Mouse (Mus musculus) kidney, postnatal 0 days (tissue): ENCODE data around the gene Med24. TPM values are rescaled to one million over a fixed set of nuclear protein-coding genes. Genes with fewer than 3 reads are reported as not detected.

Experiments used
- ATAC-seq: fragments of 200-750 bp; cut with Nextera tagmentation; replicated peaks from 2 replicates; pipeline ENCODE4 v1.8.0; 2017; ENCODE audit warnings: low read depth, moderate number of reproducible peaks, moderate TSS enrichment, moderate library complexity; ENCODE audit not compliant: low FRiP score
- DNase-seq: peaks from one replicate; pipeline ENCODE4 v3.0.0-alpha.2; 2016; ENCODE audit warnings: low spot score
- H3K27ac ChIP-seq: fragments of 300-500 bp; sonication (generic); 2 replicates; pipeline ENCODE4 v1.5.1; 2014; ENCODE audit warnings: mild to moderate bottlenecking
- H3K27me3 ChIP-seq: fragments of 300-500 bp; sonication (generic); 2 replicates; pipeline ENCODE4 v1.6.1; 2014; ENCODE audit warnings: low read length, mixed read lengths; ENCODE audit not compliant: insufficient read depth
- H3K36me3 ChIP-seq: fragments of 300-500 bp; sonication (generic); 2 replicates; pipeline ENCODE4 v1.6.1; 2014; ENCODE audit warnings: low read length, mixed read lengths; ENCODE audit not compliant: insufficient read depth
- H3K4me1 ChIP-seq: fragments of 300-500 bp; sonication (generic); replicated peaks from 2 replicates; pipeline ENCODE4 v1.6.1; 2014; ENCODE audit warnings: antibody characterized with exemption, low read length, mixed read lengths; ENCODE audit not compliant: insufficient read depth
- H3K4me2 ChIP-seq: fragments of 300-500 bp; sonication (generic); 2 replicates; pipeline ENCODE4 v1.6.1; 2014; ENCODE audit warnings: mild to moderate bottlenecking, low read length, moderate library complexity, mixed read lengths
- H3K4me3 ChIP-seq: fragments of 300-500 bp; sonication (generic); replicated peaks from 2 replicates; pipeline ENCODE4 v1.5.1; 2014; ENCODE audit warnings: low read depth, low read length
- H3K9ac ChIP-seq: fragments of 300-500 bp; sonication (generic); 2 replicates; pipeline ENCODE4 v1.6.1; 2014; ENCODE audit warnings: low read depth, low read length
- H3K9me3 ChIP-seq: fragments of 300-500 bp; sonication (generic); replicated peaks from 2 replicates; pipeline ENCODE4 v1.6.1; 2016; ENCODE audit warnings: low read length, inconsistent platforms, mixed read lengths
- CTCF ChIP-seq: IDR thresholded peaks from 2 replicates; pipeline ENCODE4 v1.5.1; 2016; ENCODE audit warnings: antibody characterized with exemption, low read depth, mild to moderate bottlenecking, moderate library complexity
- WGBS: fragments of 180-500 bp; shearing (Covaris S2); extraction: QIAGEN DNeasy Blood & Tissue Kit; methylation state at CpG from one replicate; pipeline ENCODE4 v1.1.7; 2014; 5-methylcytosine and 5-hydroxymethylcytosine counted together
- polyA plus RNA-seq: library from polyadenylated mRNA; unstranded; fragments of >200 nt; fragmentation: Nextera tagmentation; extraction: Ambion mirVana; gene quantifications from 2 replicates; pipeline ENCODE4 v1.2.1, GENCODE M21; 2015

Med24 gene
- 38.3 and 41.2 TPM in 2 replicates for polyA plus RNA-seq

- H3K27ac ChIP-seq, result peak within 1 kb of the TSS; percentile 38
- under 1% methylated on average over 16 of the region's 16 CpGs for WGBS
These were observed at the start of gene Med24 for GRCm38 (mm10) chr11:98729119-98729588. Med24 (minus strand) TSS chr11:98729435.

GRCm38 (mm10) chr11:98777888-98778287, 48.7 kb upstream of the Med24 start:
- no peak overlapping the region for H3K4me2 ChIP-seq
- DNase-seq (no peak), ATAC-seq (no peak)
- peak overlapping the region; percentile 95 for H3K27ac ChIP-seq
- H3K4me1 ChIP-seq, result peaks cover 67% of the 10 kb centered on the region
- no peaks in the 10 kb centered on the region for H3K27me3 ChIP-seq
- H3K4me3 ChIP-seq, result no peak overlapping the region
- no peaks in the 10 kb centered on the region for H3K36me3 ChIP-seq
- H3K9ac ChIP-seq, result no peak overlapping the region
- H3K9me3 ChIP-seq, result no peaks in the 10 kb centered on the region
- no peak for TF ChIP-seq CTCF

More at GRCm38 (mm10) chr11:98729119-98729588, at the start of gene Med24:
- DNase-seq (peak; percentile 97), ATAC-seq (peak; percentile 91)
- peak within 1 kb of the TSS; percentile 50 for H3K9ac ChIP-seq
- peaks cover 5% of the 10 kb centered on the region for H3K4me1 ChIP-seq
- 0 out of 2 replicates have a peak, but pooled peaks cover 2% of the 10 kb centered on the region for H3K36me3 ChIP-seq
- H3K4me3 ChIP-seq, result peak within 1 kb of the TSS; percentile 56
- TF ChIP-seq CTCF, result no peak
- H3K9me3 ChIP-seq, result no peaks in the 10 kb centered on the region
- no peaks in the 10 kb centered on the region for H3K27me3 ChIP-seq
- peak within 1 kb of the TSS; percentile 84 for H3K4me2 ChIP-seq

- no peak overlapping the region for H3K4me3 ChIP-seq
- ATAC-seq (0 out of 2 replicates have a peak, but pooled peaks have one; percentile 3), DNase-seq (peak; percentile 92)
- peak overlapping the region; percentile 21 for H3K4me2 ChIP-seq
- TF ChIP-seq CTCF, result no peak
- WGBS, result 10% methylated on average over 9 of the region's 9 CpGs
- peak overlapping the region; percentile 24; the same call in 1 of the 2 replicates for H3K9ac ChIP-seq
- H3K27me3 ChIP-seq, result no peaks in the 10 kb centered on the region
- H3K36me3 ChIP-seq, result no peaks in the 10 kb centered on the region
- H3K9me3 ChIP-seq, result no peaks in the 10 kb centered on the region
- H3K27ac ChIP-seq, result peak overlapping the region; percentile 95
- H3K4me1 ChIP-seq, result peaks cover 65% of the 10 kb centered on the region
These were observed 47.8 kb upstream of the Med24 start for GRCm38 (mm10) chr11:98776843-98777590.

GRCm38 (mm10) chr11:98776052-98776764, 47.0 kb upstream of the Med24 start:
- DNase-seq (no peak), ATAC-seq (no peak)
- Histone ChIP-seq H3K9me3 (no peaks in the 10 kb centered on the region), H3K4me1 (peaks cover 58% of the 10 kb centered on the region), H3K27me3 (no peaks in the 10 kb centered on the region), H3K4me3 (no peak overlapping the region), H3K36me3 (no peaks in the 10 kb centered on the region), H3K9ac (0 out of 2 replicates have a peak overlapping the region, but pooled peaks have one; percentile 24), H3K27ac (peak overlapping the region; percentile 95), H3K4me2 (peak overlapping the region; percentile 60)
- no peak for TF ChIP-seq CTCF
- 33% methylated on average over 12 of the region's 12 CpGs for WGBS

- H3K27ac ChIP-seq, result peak overlapping the region; percentile 95
- H3K36me3 ChIP-seq, result peaks cover 3% of the 10 kb centered on the region; the same call in 1 of the 2 replicates
- no peaks in the 10 kb centered on the region for H3K9me3 ChIP-seq
- peak; percentile 97 for DNase-seq
- ATAC-seq, result no peak; the same call in 1 of the 2 replicates
- H3K4me3 ChIP-seq, result peak overlapping the region; percentile 40
- 2% methylated on average over 15 of the region's 15 CpGs for WGBS
- peak overlapping the region; percentile 60 for H3K4me2 ChIP-seq
- no peaks in the 10 kb centered on the region for H3K27me3 ChIP-seq
- H3K9ac ChIP-seq, result 0 out of 2 replicates have a peak overlapping the region, but pooled peaks have one; percentile 24
- H3K4me1 ChIP-seq, result peaks cover 58% of the 10 kb centered on the region
- no peak; the same call in 1 of the 2 replicates for TF ChIP-seq CTCF
These were observed 46.3 kb upstream of the Med24 start for GRCm38 (mm10) chr11:98775348-98776051.
